Mouse (Mus musculus): ENCODE results near the gene 5031439G07Rik. TPM values are rescaled to one million over a fixed set of nuclear protein-coding genes. Genes with fewer than 3 reads are reported as not detected.

Gene 5031439G07Rik
- total and polyA plus RNA-seq, 3 experiments, result 13.1 to 36.1 (median 28.9) TPM

GRCm38 (mm10) chr15:84950053-84950452 lies 38.3 kb downstream of the 5031439G07Rik start:
- Histone ChIP-seq H3K4me1 (ENCODE audit: control insufficient read depth, insufficient read depth, low read length) (no peaks in the 10 kb centered on the region), H3K27ac (no peak overlapping the region), H3K9ac (ENCODE audit: low read depth, low read length) (no peak overlapping the region), H3K79me2 (replicated peaks; ENCODE audit: control insufficient read depth, insufficient read depth, low read length) (no peaks in the 10 kb centered on the region), H3K36me3 (ENCODE audit: control insufficient read depth, insufficient read depth, low read length) (no peaks in the 10 kb centered on the region), H3K4me3 (no peak overlapping the region), H3K27me3 (ENCODE audit: control insufficient read depth, insufficient read depth, low read length) (no peaks in the 10 kb centered on the region)
- WGBS, result 84% methylated on average over 4 of the region's 4 CpGs
- TF ChIP-seq EP300 (IDR thresholded peaks at IDR 0.05; ENCODE audit: insufficient read depth, low read depth, low read length), result no peak
- no peak for TF ChIP-seq POLR2A (IDR thresholded peaks at IDR 0.05; ENCODE audit: insufficient read depth, low read depth, low read length)
- TF ChIP-seq CTCF (IDR thresholded peaks at IDR 0.05), result no peak
- intact Hi-C loops (cut with DNase I), result no loop called here
- no peak for DNase-seq

- H3K79me2 ChIP-seq (replicated peaks; ENCODE audit: control insufficient read depth, insufficient read depth, low read length), result no peaks in the 10 kb centered on the region
- no peaks in the 10 kb centered on the region for H3K27me3 ChIP-seq (ENCODE audit: control insufficient read depth, insufficient read depth, low read length)
- no peak overlapping the region for H3K9ac ChIP-seq (ENCODE audit: low read depth, low read length)
- no peaks in the 10 kb centered on the region for H3K36me3 ChIP-seq (ENCODE audit: control insufficient read depth, insufficient read depth, low read length)
- TF ChIP-seq POLR2A (IDR thresholded peaks at IDR 0.05; ENCODE audit: insufficient read depth, low read depth, low read length) (no peak), CTCF (IDR thresholded peaks at IDR 0.05) (no peak), EP300 (IDR thresholded peaks at IDR 0.05; ENCODE audit: insufficient read depth, low read depth, low read length) (no peak)
- no peak overlapping the region for H3K27ac ChIP-seq
- H3K4me1 ChIP-seq (ENCODE audit: control insufficient read depth, insufficient read depth, low read length), result no peaks in the 10 kb centered on the region
- no peak overlapping the region for H3K4me3 ChIP-seq
- DNase-seq, result no peak
- intact Hi-C loops (cut with DNase I), result no loop called here
- 68% methylated on average over 14 of the region's 14 CpGs for WGBS
Observed at GRCm38 (mm10) chr15:84948990-84949389, 39.4 kb downstream of the 5031439G07Rik start.

- WGBS, result 73% methylated on average over 5 of the region's 5 CpGs
- intact Hi-C loops (cut with DNase I), result loop anchor here (5.0 kb wide), 1 partner anchor 43 kb away; the partner anchor contains the start of gene 5031439G07Rik
- Histone ChIP-seq H3K4me3 (no peak overlapping the region), H3K36me3 (ENCODE audit: control insufficient read depth, insufficient read depth, low read length) (peaks cover 2% of the 10 kb centered on the region; the same call in 1 of the 2 replicates), H3K27me3 (ENCODE audit: control insufficient read depth, insufficient read depth, low read length) (no peaks in the 10 kb centered on the region), H3K4me1 (ENCODE audit: control insufficient read depth, insufficient read depth, low read length) (no peaks in the 10 kb centered on the region), H3K9ac (ENCODE audit: low read depth, low read length) (no peak overlapping the region), H3K79me2 (replicated peaks; ENCODE audit: control insufficient read depth, insufficient read depth, low read length) (no peaks in the 10 kb centered on the region), H3K27ac (no peak overlapping the region)
- no peak for TF ChIP-seq EP300 (IDR thresholded peaks at IDR 0.05; ENCODE audit: insufficient read depth, low read depth, low read length)
- TF ChIP-seq POLR2A (IDR thresholded peaks at IDR 0.05; ENCODE audit: insufficient read depth, low read depth, low read length), result no peak
- TF ChIP-seq CTCF (IDR thresholded peaks at IDR 0.05), result no peak
- no peak for DNase-seq
Observed at GRCm38 (mm10) chr15:84944319-84944718, 44.0 kb downstream of the 5031439G07Rik start.

GRCm38 (mm10) chr15:84942647-84943285 lies 45.6 kb downstream of the 5031439G07Rik start:
- WGBS, result 60% methylated on average over 11 of the region's 11 CpGs
- Histone ChIP-seq H3K4me3 (no peak overlapping the region), H3K9ac (ENCODE audit: low read depth, low read length) (no peak overlapping the region), H3K36me3 (ENCODE audit: control insufficient read depth, insufficient read depth, low read length) (peaks cover 2% of the 10 kb centered on the region; the same call in 1 of the 2 replicates), H3K4me1 (ENCODE audit: control insufficient read depth, insufficient read depth, low read length) (no peaks in the 10 kb centered on the region), H3K79me2 (replicated peaks; ENCODE audit: control insufficient read depth, insufficient read depth, low read length) (no peaks in the 10 kb centered on the region), H3K27ac (no peak overlapping the region), H3K27me3 (ENCODE audit: control insufficient read depth, insufficient read depth, low read length) (no peaks in the 10 kb centered on the region)
- intact Hi-C loops (cut with DNase I), result loop anchor here (5.0 kb wide), 1 partner anchor 45 kb away; the partner anchor contains the start of gene 5031439G07Rik
- TF ChIP-seq POLR2A (IDR thresholded peaks at IDR 0.05; ENCODE audit: insufficient read depth, low read depth, low read length) (no peak), CTCF (IDR thresholded peaks at IDR 0.05) (no peak)
- DNase-seq, result peak; percentile 42 to 51

GRCm38 (mm10) chr15:84940102-84940501 lies 48.2 kb downstream of the 5031439G07Rik start:
- Histone ChIP-seq H3K36me3 (ENCODE audit: control insufficient read depth, insufficient read depth, low read length) (peaks cover 2% of the 10 kb centered on the region; the same call in 1 of the 2 replicates), H3K9ac (ENCODE audit: low read depth, low read length) (no peak overlapping the region; the same call in 1 of the 2 replicates), H3K4me1 (ENCODE audit: control insufficient read depth, insufficient read depth, low read length) (no peaks in the 10 kb centered on the region), H3K27ac (no peak overlapping the region), H3K27me3 (ENCODE audit: control insufficient read depth, insufficient read depth, low read length) (no peaks in the 10 kb centered on the region), H3K79me2 (replicated peaks; ENCODE audit: control insufficient read depth, insufficient read depth, low read length) (no peaks in the 10 kb centered on the region), H3K4me3 (no peak overlapping the region)
- DNase-seq, result peak; percentile 42 to 48
- intact Hi-C loops (cut with DNase I), result loop anchor here (5.0 kb wide), 1 partner anchor 47 kb away; the partner anchor contains the start of gene 5031439G07Rik
- TF ChIP-seq CTCF (IDR thresholded peaks at IDR 0.05), result no peak
- no peak for TF ChIP-seq POLR2A (IDR thresholded peaks at IDR 0.05; ENCODE audit: insufficient read depth, low read depth, low read length)
- TF ChIP-seq EP300 (IDR thresholded peaks at IDR 0.05; ENCODE audit: insufficient read depth, low read depth, low read length), result 0 out of 2 replicates have a peak, but pooled peaks have one; percentile 32
- WGBS, result 41% methylated on average over 12 of the region's 12 CpGs

GRCm38 (mm10) chr15:84934901-84935300 lies 53.5 kb downstream of the 5031439G07Rik start:
- no peak for DNase-seq
- 86% methylated on average over 16 of the region's 16 CpGs for WGBS
- H3K79me2 ChIP-seq (replicated peaks; ENCODE audit: control insufficient read depth, insufficient read depth, low read length), result no peaks in the 10 kb centered on the region; the same call in none of the 2 replicates
- no peaks in the 10 kb centered on the region for H3K4me1 ChIP-seq (ENCODE audit: control insufficient read depth, insufficient read depth, low read length)
- no peak for TF ChIP-seq CTCF (IDR thresholded peaks at IDR 0.05)
- TF ChIP-seq EP300 (IDR thresholded peaks at IDR 0.05; ENCODE audit: insufficient read depth, low read depth, low read length), result no peak
- TF ChIP-seq POLR2A (IDR thresholded peaks at IDR 0.05; ENCODE audit: insufficient read depth, low read depth, low read length), result no peak
- H3K27ac ChIP-seq, result no peak overlapping the region
- H3K4me3 ChIP-seq, result no peak overlapping the region
- intact Hi-C loops (cut with DNase I), result no loop called here
- no peaks in the 10 kb centered on the region for H3K36me3 ChIP-seq (ENCODE audit: control insufficient read depth, insufficient read depth, low read length)
- no peak overlapping the region for H3K9ac ChIP-seq (ENCODE audit: low read depth, low read length)
- H3K27me3 ChIP-seq (ENCODE audit: control insufficient read depth, insufficient read depth, low read length), result no peaks in the 10 kb centered on the region
